Mouse (Mus musculus) CD4-positive helper T cell, adult 2 months (primary cell): ENCODE results near the gene Tmem199.
A peak's percentile ranks its signal among the peaks of the same experiment; 100 is the strongest.

Experiments
- DNase-seq: peaks from one replicate; pipeline ENCODE4 v3.0.0-alpha.2; 2012; ENCODE audit warnings: low read depth, missing footprints, low spot score

Tmem199 gene

GRCm38 (mm10) chr11:78483639-78484038 lies 28.3 kb downstream of the Tmem199 start:
- no peak for DNase-seq

GRCm38 (mm10) chr11:78475289-78475688 lies 36.7 kb downstream of the Tmem199 start:
- DNase-seq, result no peak

- no peak for DNase-seq
These were observed 40.5 kb downstream of the Tmem199 start for GRCm38 (mm10) chr11:78471326-78472103.

- DNase-seq, result no peak
These were observed 44.0 kb downstream of the Tmem199 start for GRCm38 (mm10) chr11:78467932-78468331.

- DNase-seq, result no peak
These were observed 44.5 kb downstream of the Tmem199 start for GRCm38 (mm10) chr11:78467515-78467914.

GRCm38 (mm10) chr11:78466242-78466912 lies 45.6 kb downstream of the Tmem199 start:
- DNase-seq, result no peak

GRCm38 (mm10) chr11:78465568-78466180 lies 46.3 kb downstream of the Tmem199 start, which contains the start of gene Slc46a1:
TSS of gene Slc46a1 (plus strand) at chr11:78465697.
- peak; percentile 62 for DNase-seq

GRCm38 (mm10) chr11:78465116-78465515 lies 46.9 kb downstream of the Tmem199 start:
- no peak for DNase-seq

- no peak for DNase-seq
These were observed 48.5 kb downstream of the Tmem199 start for GRCm38 (mm10) chr11:78463286-78464036.

GRCm38 (mm10) chr11:78462669-78463068 lies 49.3 kb downstream of the Tmem199 start:
- DNase-seq, result no peak

- DNase-seq, result no peak
These were observed 50.1 kb downstream of the Tmem199 start for GRCm38 (mm10) chr11:78461894-78462293.

- no peak for DNase-seq
These were observed 53.2 kb downstream of the Tmem199 start for GRCm38 (mm10) chr11:78458740-78459139.
